Mouse (Mus musculus) lung, postnatal 36 days (tissue): ENCODE data around the gene Megf8.
A peak's percentile ranks its signal among the peaks of the same experiment; 100 is the strongest.

Source experiments
- DNase-seq: peaks from one replicate; pipeline ENCODE4 v3.0.0; 2022; ENCODE audit warnings: mixed read lengths

Megf8 gene

GRCm38 (mm10) chr7:25348861-25349260 is 31.9 kb downstream of the Megf8 start:
- DNase-seq = no peak

- no peak for DNase-seq
Measured at GRCm38 (mm10) chr7:25358721-25359206, 41.8 kb downstream of the Megf8 start.

GRCm38 (mm10) chr7:25363151-25363550 is 46.2 kb downstream of the Megf8 start:
- peak; percentile 45 for DNase-seq

- DNase-seq = no peak
Measured at GRCm38 (mm10) chr7:25363632-25364031, 46.7 kb downstream of the Megf8 start.

- DNase-seq = no peak
Measured at GRCm38 (mm10) chr7:25365937-25366625, 49.1 kb downstream of the Megf8 start.

- peak; percentile 52 for DNase-seq
Measured at GRCm38 (mm10) chr7:25367632-25368293, 50.8 kb downstream of the Megf8 start.

GRCm38 (mm10) chr7:25368333-25368732 is 51.4 kb downstream of the Megf8 start:
- no peak for DNase-seq

- no peak for DNase-seq
Measured at GRCm38 (mm10) chr7:25369058-25369749, 52.2 kb downstream of the Megf8 start, which contains the start of gene Cnfn. TSS of gene Cnfn (minus strand) at chr7:25369724.

- peak; percentile 84 for DNase-seq
Measured at GRCm38 (mm10) chr7:25372441-25372840, 55.5 kb downstream of the Megf8 start.

- peak; percentile 97 for DNase-seq
Measured at GRCm38 (mm10) chr7:25376556-25376955, 59.6 kb downstream of the Megf8 start.

GRCm38 (mm10) chr7:25377100-25377700 is 60.2 kb downstream of the Megf8 start:
- no peak for DNase-seq

GRCm38 (mm10) chr7:25378181-25379100 is 61.5 kb downstream of the Megf8 start:
- DNase-seq = no peak

GRCm38 (mm10) chr7:25379551-25380351 is 62.8 kb downstream of the Megf8 start:
- peak; percentile 86 for DNase-seq

- no peak for DNase-seq
Measured at GRCm38 (mm10) chr7:25380392-25381283, 63.7 kb downstream of the Megf8 start.

GRCm38 (mm10) chr7:25381284-25381680 is 64.3 kb downstream of the Megf8 start:
- peak; percentile 48 for DNase-seq

GRCm38 (mm10) chr7:25382541-25382940 is 65.6 kb downstream of the Megf8 start:
- no peak for DNase-seq

- no peak for DNase-seq
Measured at GRCm38 (mm10) chr7:25383385-25383784, 66.4 kb downstream of the Megf8 start.

GRCm38 (mm10) chr7:25383891-25384290 is 66.9 kb downstream of the Megf8 start:
- DNase-seq = no peak

- no peak for DNase-seq
Measured at GRCm38 (mm10) chr7:25384318-25384717, 67.4 kb downstream of the Megf8 start.

GRCm38 (mm10) chr7:25384818-25385217 is 67.9 kb downstream of the Megf8 start:
- DNase-seq = no peak
